Mouse (Mus musculus) cerebellum, adult 11-12 months (tissue): ENCODE results near the gene Steap2.
"Not testable (repeated sequence)": the region's sequence is repeated elsewhere in the genome, so short reads cannot be mapped to it uniquely, and the experiment has no call there.

Experiments used
- DNase-seq: peaks from one replicate; pipeline ENCODE4 v3.0.0; 2022

Gene Steap2

GRCm38 (mm10) chr5:5693956-5694653 is at the start of gene Steap2:
Steap2 (minus strand) TSS chr5:5694578.
- peak; percentile 59 for DNase-seq

GRCm38 (mm10) chr5:5734445-5734844 is 40.1 kb upstream of the Steap2 start:
- no peak for DNase-seq

- no peak for DNase-seq
Observed at GRCm38 (mm10) chr5:5732858-5733257, 38.5 kb upstream of the Steap2 start.

- no peak for DNase-seq
Observed at GRCm38 (mm10) chr5:5732208-5732607, 37.8 kb upstream of the Steap2 start.

- no peak for DNase-seq
Observed at GRCm38 (mm10) chr5:5729904-5730303, 35.5 kb upstream of the Steap2 start.

- DNase-seq = no peak
Observed at GRCm38 (mm10) chr5:5722217-5722616, 27.8 kb upstream of the Steap2 start.

GRCm38 (mm10) chr5:5711032-5711431 is 16.7 kb upstream of the Steap2 start:
- DNase-seq = no peak

- no peak for DNase-seq
Observed at GRCm38 (mm10) chr5:5707341-5708278, 13.2 kb upstream of the Steap2 start.

GRCm38 (mm10) chr5:5705019-5705418 is 10.6 kb upstream of the Steap2 start:
- DNase-seq = no peak

- DNase-seq = no peak
Observed at GRCm38 (mm10) chr5:5700386-5700785, 6.0 kb upstream of the Steap2 start.

GRCm38 (mm10) chr5:5698830-5699229 is 4.5 kb upstream of the Steap2 start:
- DNase-seq = no peak

- no peak for DNase-seq
Observed at GRCm38 (mm10) chr5:5695401-5695942, 1.1 kb upstream of the Steap2 start.

- DNase-seq = peak; percentile 25
Observed at GRCm38 (mm10) chr5:5693541-5693955, 830 bp downstream of the Steap2 start.

- no peak for DNase-seq
Observed at GRCm38 (mm10) chr5:5692167-5692738, 2.1 kb downstream of the Steap2 start.

- DNase-seq = no peak
Observed at GRCm38 (mm10) chr5:5688945-5689540, 5.3 kb downstream of the Steap2 start.

- DNase-seq = no peak
Observed at GRCm38 (mm10) chr5:5688228-5688627, 6.2 kb downstream of the Steap2 start.

- DNase-seq = no peak
Observed at GRCm38 (mm10) chr5:5686973-5687372, 7.4 kb downstream of the Steap2 start.

GRCm38 (mm10) chr5:5684946-5685345 is 9.4 kb downstream of the Steap2 start:
- DNase-seq = not testable (repeated sequence)

- DNase-seq = no peak
Observed at GRCm38 (mm10) chr5:5683292-5683691, 11.1 kb downstream of the Steap2 start.

GRCm38 (mm10) chr5:5679459-5679858 is 14.9 kb downstream of the Steap2 start:
- DNase-seq = no peak

- no peak for DNase-seq
Observed at GRCm38 (mm10) chr5:5676082-5676481, 18.3 kb downstream of the Steap2 start.

GRCm38 (mm10) chr5:5668920-5669319 is 25.5 kb downstream of the Steap2 start:
- no peak for DNase-seq

GRCm38 (mm10) chr5:5664371-5664926 is 29.9 kb downstream of the Steap2 start:
- DNase-seq = no peak
